In the genomic region with DNA sequence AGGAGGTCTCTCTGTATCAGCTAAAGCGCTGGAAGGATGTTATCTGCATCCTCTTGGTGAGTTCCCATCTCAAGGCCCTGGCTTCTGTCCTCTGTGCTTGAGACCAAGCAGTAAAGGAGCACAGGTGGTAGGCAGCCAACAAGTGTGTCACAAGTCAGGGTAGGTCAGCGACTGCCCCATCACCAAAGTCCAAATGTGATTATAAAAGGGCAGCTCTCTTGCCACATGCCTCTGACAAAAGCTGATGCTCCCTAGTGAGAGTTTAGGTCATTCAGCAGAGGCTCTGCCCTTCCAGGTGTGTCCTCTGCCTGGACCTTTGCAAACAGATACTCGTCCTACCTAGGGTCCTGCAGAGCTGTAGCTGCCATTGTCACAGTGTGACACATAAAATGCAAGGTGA, we compare ENCODE assay signal across 18 mouse cellular contexts.
"Had no signal": no experiment of that assay in that cellular context is flagged by ENCODE, and none has a peak within 500 bp of the region (broad histone marks: within the 10 kb centered on the region; RNA-seq: fewer than 3 reads in every experiment).

No protein-coding gene starts in this region.

- H3K27ac ChIP-seq: midbrain, embryonic 10.5 days; midbrain, embryonic 12.5 days; neural tube, embryonic 13.5 days; neural tube, embryonic 15.5 days had no signal

- DNase-seq: lung, embryonic 14.5 days; lung, postnatal 10 days; lung, postnatal 4 days; midbrain, embryonic 14.5 days; retina, postnatal 1 day; right cerebral cortex, adult 18-20 months; right cerebral cortex, postnatal 25 days; right cerebral cortex, postnatal 4 days; spleen, adult 18-20 months; thymus, adult 18-20 months; thymus, postnatal 14 days; thymus, postnatal 36 days had no signal

- H3K27me3 ChIP-seq: midbrain, embryonic 12.5 days; neural tube, embryonic 13.5 days; neural tube, embryonic 15.5 days had no signal

- H3K36me3 ChIP-seq: midbrain, embryonic 10.5 days; midbrain, embryonic 12.5 days; neural tube, embryonic 13.5 days; neural tube, embryonic 15.5 days had no signal

- ATAC-seq: midbrain, embryonic 16.5 days had no signal

- H3K9ac ChIP-seq: lung, embryonic 14.5 days; midbrain, embryonic 12.5 days; neural tube, embryonic 13.5 days; neural tube, embryonic 15.5 days had no signal

- H3K4me2 ChIP-seq: lung, embryonic 14.5 days; midbrain, embryonic 12.5 days; neural tube, embryonic 13.5 days; neural tube, embryonic 15.5 days had no signal

- H3K9me3 ChIP-seq: midbrain, embryonic 10.5 days; midbrain, embryonic 12.5 days; neural tube, embryonic 13.5 days; neural tube, embryonic 15.5 days had no signal

- H3K4me3 ChIP-seq: midbrain, embryonic 10.5 days; midbrain, embryonic 12.5 days; myocyte; neural tube, embryonic 13.5 days; neural tube, embryonic 15.5 days had no signal
